Mouse (Mus musculus): ENCODE measurements at regions not wholly inside any gene's neighbourhood (a gene's known extent, or its start where the extent isn't known, plus 50 kb on each side); places are given as distances from the start of the nearest gene placed in this dataset.

- peak; percentile 32 to 34 for DNase-seq (ENCODE audit: low spot score in 2 of 2)
These were observed 169.8 kb downstream of the 3110018I06Rik start for GRCm38 (mm10) chr12:107658241-107658640.

DNA sequence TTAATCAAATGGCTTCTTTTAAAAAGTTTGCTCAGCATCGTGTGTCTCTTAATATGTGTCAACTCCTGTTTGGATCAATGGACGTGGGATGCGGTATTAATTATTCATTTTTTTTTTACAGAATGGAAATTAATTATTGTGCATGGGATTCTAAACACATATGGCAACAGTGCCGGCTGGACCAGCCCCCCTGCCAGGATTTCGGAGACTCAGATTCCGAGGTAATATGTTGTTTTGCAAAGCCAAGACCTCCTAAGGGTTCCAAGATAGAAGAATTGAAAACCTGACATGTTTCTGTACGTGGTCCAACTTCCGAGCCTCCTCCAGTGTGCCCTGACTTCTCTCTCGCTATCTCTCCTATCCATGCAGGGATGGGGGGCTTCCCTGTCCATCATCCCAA, 170.4 kb downstream of the 3110018I06Rik start:
- DNase-seq (ENCODE audit: low spot score in 2 of 2): no peak

DNA sequence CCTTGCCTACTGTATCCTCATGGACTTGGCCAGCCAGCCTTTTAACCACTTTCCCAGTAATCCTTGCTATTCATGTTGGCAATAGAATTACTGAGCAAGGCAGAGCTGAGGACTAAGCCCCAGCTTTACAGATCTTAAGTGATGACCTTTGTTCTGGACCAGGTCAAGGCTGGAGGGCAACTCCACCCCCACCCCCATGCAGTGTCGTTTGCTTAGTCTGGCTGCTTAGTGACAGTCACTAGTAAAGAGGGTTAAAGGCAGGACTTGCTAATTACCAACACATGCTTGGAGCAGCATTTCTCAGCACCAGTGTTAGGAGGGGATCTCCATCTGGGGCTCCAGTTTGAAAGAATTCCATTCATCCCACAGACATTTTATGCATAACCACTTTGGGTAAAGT, 174.2 kb downstream of the 3110018I06Rik start:
- DNase-seq (ENCODE audit: low spot score in 2 of 2): no peak

- DNase-seq (ENCODE audit: low spot score in 2 of 2): no peak
These were observed 179.4 kb downstream of the 3110018I06Rik start for GRCm38 (mm10) chr12:107667836-107668235.

GRCm38 (mm10) chr12:107669046-107669445, 180.6 kb downstream of the 3110018I06Rik start:
- no peak for DNase-seq (ENCODE audit: low spot score in 2 of 2)

- no peak for DNase-seq (ENCODE audit: low spot score in 2 of 2)
These were observed 181.0 kb downstream of the 3110018I06Rik start for GRCm38 (mm10) chr12:107669450-107669849.

DNA sequence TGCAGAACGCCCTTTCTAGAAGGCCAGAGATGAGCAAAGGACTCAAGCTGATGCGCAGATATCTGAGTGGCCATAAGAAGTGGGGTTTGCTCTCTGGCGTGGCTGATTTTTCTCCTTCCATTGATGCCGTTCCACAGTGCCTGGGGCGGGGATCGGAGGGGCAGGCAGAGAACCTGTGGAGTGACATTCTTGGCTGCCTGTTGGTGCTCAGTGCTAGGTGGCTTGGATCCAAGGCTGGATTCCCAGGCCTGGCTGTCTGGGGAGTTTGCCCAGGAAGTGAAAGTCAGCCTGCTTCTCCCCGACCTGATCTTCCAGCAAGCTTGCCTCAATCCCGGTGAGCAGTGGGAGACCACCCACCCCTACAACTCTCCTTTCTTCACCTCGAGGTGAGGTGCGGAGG, 181.5 kb downstream of the 3110018I06Rik start:
- no peak for DNase-seq (ENCODE audit: low spot score in 2 of 2)

DNA sequence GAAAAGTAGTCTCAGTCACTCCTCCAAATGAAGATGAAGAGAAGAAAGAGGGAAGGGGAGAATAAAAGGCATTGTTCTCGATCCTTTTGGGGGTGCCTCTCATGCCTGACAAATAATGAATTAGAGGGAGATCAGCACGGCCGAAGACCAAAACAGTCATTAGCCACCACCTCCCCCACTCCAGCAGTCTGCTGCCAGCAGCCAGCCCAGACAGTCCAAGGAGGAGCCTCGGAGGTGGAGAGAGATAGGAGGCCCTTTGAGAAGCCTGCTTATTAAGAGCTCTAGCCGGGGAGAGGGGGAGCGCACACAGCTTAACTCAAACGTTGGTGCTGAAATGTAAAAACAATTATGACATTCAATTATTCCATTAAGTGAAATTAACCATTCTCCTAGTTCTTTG, 188.6 kb downstream of the 3110018I06Rik start:
- DNase-seq (ENCODE audit: low spot score in 2 of 2): no peak

- no peak for DNase-seq (ENCODE audit: low spot score in 2 of 2)
These were observed 199.0 kb downstream of the 3110018I06Rik start for GRCm38 (mm10) chr12:107687447-107687846.

GRCm38 (mm10) chr12:107689418-107689817, 201.0 kb downstream of the 3110018I06Rik start:
- no peak for DNase-seq (ENCODE audit: low spot score in 2 of 2)

DNA sequence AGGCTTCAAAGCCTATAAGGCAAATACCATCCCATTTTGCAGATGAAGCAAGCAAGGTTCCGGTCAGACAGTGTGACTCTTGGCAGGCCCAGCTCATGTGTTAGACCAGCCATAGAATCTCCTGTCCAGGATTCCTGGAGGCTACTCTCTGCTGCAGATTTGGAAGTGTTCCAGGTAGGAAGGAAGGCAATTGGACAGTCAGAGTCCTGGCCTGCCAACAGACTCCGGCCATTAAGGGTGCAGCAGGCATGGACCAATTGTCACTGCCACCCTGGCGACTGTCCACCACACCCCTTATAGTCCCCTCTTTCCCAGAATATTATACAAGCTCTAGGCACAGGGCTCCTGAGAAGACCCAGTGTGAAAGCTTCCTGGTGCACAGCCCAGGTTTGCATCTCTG, 201.6 kb downstream of the 3110018I06Rik start:
- no peak for DNase-seq (ENCODE audit: low spot score in 2 of 2)

GRCm38 (mm10) chr12:107693693-107694092, 205.3 kb downstream of the 3110018I06Rik start:
- no peak for DNase-seq (ENCODE audit: low spot score in 2 of 2)

GRCm38 (mm10) chr12:107695014-107695413, 206.6 kb downstream of the 3110018I06Rik start:
- DNase-seq (ENCODE audit: low spot score in 2 of 2): no peak

DNA sequence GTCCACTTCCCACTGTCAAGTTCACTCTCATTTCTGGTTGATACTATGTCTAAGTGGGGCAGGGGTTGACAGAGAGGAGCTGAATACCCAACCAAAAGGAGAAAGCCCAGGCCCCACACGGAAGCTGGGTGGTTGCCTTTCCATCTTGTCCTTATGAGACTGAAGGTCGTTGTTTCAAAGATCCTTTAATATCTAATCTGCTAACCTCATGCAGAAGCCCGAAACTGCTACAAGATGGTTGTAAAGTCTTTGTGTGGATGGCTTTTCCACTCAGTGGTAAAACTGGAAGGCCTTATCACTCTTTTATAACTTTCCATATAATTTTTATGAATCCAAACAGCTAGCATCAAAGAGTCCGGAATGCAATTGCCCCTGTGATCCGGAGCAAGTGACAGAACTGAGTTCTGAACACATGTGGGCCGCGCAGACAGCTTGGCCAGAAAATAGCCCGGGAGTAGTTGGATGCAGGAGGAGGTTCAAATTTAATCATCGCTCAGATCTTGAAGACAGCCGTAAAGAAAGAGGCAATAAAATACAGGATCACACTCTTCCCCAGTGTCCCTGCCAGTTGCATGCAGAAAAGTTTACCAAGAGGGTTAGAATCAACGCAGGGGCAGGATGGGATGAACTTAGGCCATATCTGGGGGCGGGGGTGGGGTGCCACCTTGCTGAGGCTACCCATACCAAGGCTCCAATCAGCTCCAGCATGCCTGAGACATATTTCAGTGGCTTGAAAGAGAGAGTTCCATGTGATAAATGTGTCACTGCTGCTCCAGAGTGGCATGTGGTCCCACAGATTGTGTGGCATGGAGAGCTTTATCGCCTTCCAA, 207.2 kb downstream of the 3110018I06Rik start:
- DNase-seq (ENCODE audit: low spot score in 2 of 2): no peak

DNA sequence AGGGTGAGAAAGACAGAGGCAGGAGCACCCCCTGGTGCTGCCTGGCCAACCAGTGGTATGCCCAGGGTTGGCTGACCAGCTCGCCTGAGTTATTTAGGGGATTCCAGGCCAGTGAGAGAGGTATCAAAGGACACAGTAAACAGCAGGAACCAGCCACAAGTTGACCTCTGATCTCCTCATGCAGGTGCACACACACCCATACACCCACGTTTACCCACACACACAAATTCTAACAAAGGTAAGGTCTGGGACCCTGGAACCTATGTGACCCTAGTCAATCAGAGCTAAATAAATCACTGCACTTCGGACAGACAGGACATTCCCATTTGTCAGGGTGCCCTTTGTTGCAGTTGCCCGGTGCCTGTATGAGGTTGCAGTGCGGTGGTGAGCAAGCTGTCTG, 211.9 kb downstream of the 3110018I06Rik start:
- DNase-seq (ENCODE audit: low spot score in 2 of 2): no peak

GRCm38 (mm10) chr12:107700868-107701597, 212.6 kb downstream of the 3110018I06Rik start:
- no peak for DNase-seq (ENCODE audit: low spot score in 2 of 2)

DNA sequence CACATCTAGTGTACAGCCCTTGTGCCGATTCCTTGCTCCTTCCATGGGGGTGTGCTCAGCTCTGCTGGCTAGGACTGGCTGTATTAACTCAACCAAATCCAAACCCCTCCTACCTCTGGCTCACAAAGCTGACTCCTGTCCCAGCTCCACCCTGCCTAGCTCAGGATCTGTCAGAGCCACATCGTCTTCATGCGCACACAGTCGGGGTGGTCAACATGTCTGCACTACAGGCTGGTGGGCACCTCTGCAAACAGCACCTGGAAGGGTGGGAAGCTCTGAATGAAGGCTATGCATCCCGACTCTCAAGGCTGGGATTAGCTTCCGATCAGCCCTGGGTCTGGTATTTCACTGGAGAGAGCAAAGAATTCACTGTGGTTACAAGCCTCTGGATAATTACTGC, 220.4 kb downstream of the 3110018I06Rik start:
- no peak for DNase-seq (ENCODE audit: low spot score in 2 of 2)

GRCm38 (mm10) chr12:107711017-107711416, 222.6 kb downstream of the 3110018I06Rik start:
- DNase-seq (ENCODE audit: low spot score in 2 of 2): no peak

DNA sequence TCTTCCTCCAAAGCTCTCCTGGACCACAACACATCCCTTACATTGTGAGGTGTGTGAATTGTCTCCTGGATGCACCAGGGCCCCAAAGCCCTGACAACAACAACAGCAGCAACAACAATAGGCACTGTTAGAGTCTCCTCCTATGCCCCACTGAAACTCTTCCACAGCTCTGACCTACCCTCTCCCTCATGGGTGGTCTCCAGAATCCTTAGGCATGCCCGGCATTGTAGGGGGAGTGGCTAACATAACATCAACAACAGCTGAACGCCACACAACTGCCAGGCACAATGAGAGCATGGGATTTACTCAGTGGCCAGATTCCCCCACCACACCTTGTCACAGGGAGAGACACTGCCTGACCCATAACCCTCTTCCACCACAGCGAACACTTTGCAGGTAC, 223.2 kb downstream of the 3110018I06Rik start:
- DNase-seq (ENCODE audit: low spot score in 2 of 2): no peak

DNA sequence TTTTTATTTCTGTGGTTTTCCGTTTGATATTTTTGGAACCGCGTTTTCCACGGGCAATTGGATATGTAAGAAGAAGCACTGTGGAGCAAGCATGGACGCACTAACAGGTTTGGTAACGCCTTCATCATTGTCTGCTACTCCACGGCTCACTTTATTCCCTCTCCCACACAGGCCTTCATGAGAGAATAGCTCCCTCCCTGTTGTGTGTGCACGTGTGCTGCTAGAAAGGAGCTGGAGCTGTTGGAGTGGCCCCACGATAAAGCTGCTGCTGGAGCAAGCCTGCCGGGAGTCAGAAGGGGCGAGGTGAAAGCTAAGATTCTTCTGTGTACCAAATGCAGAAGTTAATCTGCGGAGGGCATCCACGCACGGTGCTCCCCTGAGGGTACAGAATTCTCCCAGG, 224.8 kb downstream of the 3110018I06Rik start:
- no peak for DNase-seq (ENCODE audit: low spot score in 2 of 2)

- DNase-seq (ENCODE audit: low spot score in 2 of 2): no peak
These were observed 226.4 kb downstream of the 3110018I06Rik start for GRCm38 (mm10) chr12:107714846-107715245.

DNA sequence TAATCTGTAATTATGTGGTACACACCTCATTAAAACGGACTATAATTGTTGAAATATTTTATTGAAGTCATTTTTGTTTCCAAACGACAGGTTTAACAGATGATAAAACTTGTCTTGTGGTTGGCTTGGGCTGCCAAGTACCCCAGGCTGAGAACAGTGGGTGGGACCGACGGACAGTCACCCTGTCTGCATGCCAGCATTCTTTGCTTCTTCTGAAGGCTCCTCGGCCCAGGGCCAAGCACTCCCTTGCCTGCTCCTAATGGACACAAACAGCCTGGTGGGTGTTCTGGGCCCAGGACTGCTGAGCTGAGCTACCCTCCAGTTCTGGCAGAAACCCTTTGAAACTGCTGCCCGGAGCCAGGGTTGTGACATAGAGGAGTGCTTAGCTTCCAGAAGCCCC, 227.4 kb downstream of the 3110018I06Rik start:
- DNase-seq (ENCODE audit: low spot score in 2 of 2): peak; percentile 55 to 57

- DNase-seq (ENCODE audit: low spot score in 2 of 2): no peak
These were observed 232.5 kb downstream of the 3110018I06Rik start for GRCm38 (mm10) chr12:107720941-107721340.

Data from right cerebral cortex, postnatal 10 days (tissue).